Mouse (Mus musculus) E14TG2a.4 (cell line): ENCODE data around the gene Smarce1.

Experiments used
- H3K27me3 ChIP-seq: 2 replicates; pipeline ENCODE4 v1.6.1; 2014; ENCODE audit warnings: low read length, control low read depth; ENCODE audit not compliant: insufficient read depth
- H3K36me3 ChIP-seq: 2 replicates; pipeline ENCODE4 v1.6.1; 2014; ENCODE audit warnings: low read length, control low read depth; ENCODE audit not compliant: insufficient read depth
- H3K4me1 ChIP-seq: replicated peaks from 2 replicates; pipeline ENCODE4 v1.6.1; 2014; ENCODE audit warnings: low read depth, low read length, control low read depth
- H3K4me3 ChIP-seq: replicated peaks from 2 replicates; pipeline ENCODE4 v1.5.1; 2014; ENCODE audit warnings: mild to moderate bottlenecking, low read length
- H3K9me3 ChIP-seq: 2 replicates; pipeline ENCODE4 v1.6.1; 2014; ENCODE audit warnings: low read length, control low read depth
- CTCF ChIP-seq: conservative IDR thresholded peaks from 2 replicates; pipeline ENCODE4 v1.5.1; 2014; ENCODE audit warnings: low read length
- NANOG ChIP-seq: IDR thresholded peaks from 2 replicates; pipeline ENCODE4 v1.6.1; 2014; ENCODE audit warnings: borderline replicate concordance, low read length, mixed read lengths
- POU5F1 ChIP-seq: IDR thresholded peaks from 2 replicates; pipeline ENCODE4 v1.6.1; 2014; ENCODE audit warnings: low read length, borderline replicate concordance

Smarce1 gene

DNA sequence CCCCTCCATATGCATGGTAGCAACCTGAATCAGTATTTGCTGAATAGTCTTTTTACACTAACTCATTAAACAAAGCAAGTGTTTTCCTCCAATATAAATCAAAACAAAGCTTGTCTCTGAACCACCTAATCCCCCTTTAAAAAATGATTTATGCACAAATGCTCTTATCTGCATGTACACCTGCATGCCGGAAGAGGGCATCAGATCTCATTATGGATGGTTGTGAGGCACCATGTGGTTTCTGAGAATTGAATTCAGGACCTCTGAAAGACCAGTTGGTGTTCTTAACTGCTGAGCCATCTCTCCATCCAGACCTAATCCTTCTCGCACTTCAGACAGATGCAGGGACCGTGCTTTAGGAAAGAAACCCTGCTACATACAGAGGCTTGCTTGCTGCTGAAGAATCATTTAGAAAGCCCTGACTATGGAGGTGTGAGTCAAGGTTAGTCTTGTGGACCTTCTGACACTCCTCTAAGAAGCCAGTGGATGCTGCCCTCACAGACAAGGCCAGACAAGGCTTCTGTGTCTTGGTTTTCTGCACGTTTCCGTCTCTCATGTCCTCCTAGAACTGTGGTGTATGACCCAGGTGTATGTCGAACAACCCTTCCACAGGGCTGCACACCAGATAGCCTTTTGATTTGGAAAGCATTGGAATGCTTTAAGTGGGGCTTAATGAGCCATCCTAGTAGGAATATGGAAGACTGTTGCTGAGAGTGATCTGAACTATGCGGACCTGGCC, 13.4 kb downstream of the Smarce1 start:
- peaks cover 94% of the 10 kb centered on the region for H3K36me3 ChIP-seq
- TF ChIP-seq POU5F1 (no peak), NANOG (no peak), CTCF (0 out of 2 replicates have a peak, but pooled peaks have one; percentile 9)

DNA sequence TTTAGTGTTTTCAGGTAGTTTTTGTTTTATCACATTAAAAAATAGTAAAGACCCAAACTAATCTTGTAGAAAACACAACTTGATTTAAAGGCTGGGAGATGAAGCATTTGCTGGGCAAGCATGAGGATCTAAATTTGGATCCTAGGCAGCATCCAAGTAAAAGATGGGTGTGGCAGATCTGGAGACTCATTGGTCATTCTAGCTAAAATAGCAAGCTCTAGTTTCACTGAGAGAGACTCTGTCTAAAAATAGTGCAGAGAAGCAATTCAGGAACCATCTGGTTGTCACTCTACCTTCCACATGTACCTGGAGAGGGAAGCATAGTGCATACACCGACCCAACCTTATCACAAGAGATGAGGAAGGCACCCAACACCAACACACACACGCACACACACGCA, 14.6 kb downstream of the Smarce1 start:
- TF ChIP-seq POU5F1 (no peak), NANOG (no peak), CTCF (no peak)
- no peaks in the 10 kb centered on the region for H3K9me3 ChIP-seq
- peaks cover 23% of the 10 kb centered on the region for H3K4me1 ChIP-seq
- H3K27me3 ChIP-seq, result no peaks in the 10 kb centered on the region
- H3K4me3 ChIP-seq, result no peak overlapping the region
- H3K36me3 ChIP-seq, result peaks cover 96% of the 10 kb centered on the region

More for the DNA sequence above, 13.4 kb downstream of the Smarce1 start:
- Histone ChIP-seq H3K9me3 (no peaks in the 10 kb centered on the region), H3K4me1 (peaks cover 23% of the 10 kb centered on the region), H3K4me3 (no peak overlapping the region), H3K27me3 (no peaks in the 10 kb centered on the region)

DNA sequence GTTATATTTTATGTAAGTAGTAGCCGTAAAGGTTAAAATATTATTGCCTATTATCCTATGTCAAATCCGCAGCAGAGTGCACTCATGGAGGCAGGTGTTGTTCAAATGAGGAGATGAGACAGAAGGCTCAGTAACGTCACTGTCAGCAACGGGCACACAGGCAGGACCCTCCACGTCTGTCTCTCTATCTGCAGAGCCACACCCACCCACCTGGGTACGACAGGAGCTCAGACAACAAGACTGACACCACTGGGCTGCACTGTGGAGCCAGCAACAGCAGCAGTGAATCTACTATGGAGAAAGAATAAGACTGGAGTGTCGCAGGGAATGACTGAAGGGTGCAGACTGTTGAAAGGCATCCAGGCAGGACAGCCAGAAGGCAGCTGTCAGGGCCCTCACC, 18.1 kb downstream of the Smarce1 start:
- no peak for TF ChIP-seq CTCF
- TF ChIP-seq POU5F1, result no peak
- TF ChIP-seq NANOG, result no peak
- peaks cover 81% of the 10 kb centered on the region for H3K36me3 ChIP-seq
- H3K27me3 ChIP-seq, result no peaks in the 10 kb centered on the region
- H3K4me1 ChIP-seq, result peaks cover 14% of the 10 kb centered on the region; the same call in 1 of the 2 replicates
- no peaks in the 10 kb centered on the region for H3K9me3 ChIP-seq
- no peak overlapping the region for H3K4me3 ChIP-seq

DNA sequence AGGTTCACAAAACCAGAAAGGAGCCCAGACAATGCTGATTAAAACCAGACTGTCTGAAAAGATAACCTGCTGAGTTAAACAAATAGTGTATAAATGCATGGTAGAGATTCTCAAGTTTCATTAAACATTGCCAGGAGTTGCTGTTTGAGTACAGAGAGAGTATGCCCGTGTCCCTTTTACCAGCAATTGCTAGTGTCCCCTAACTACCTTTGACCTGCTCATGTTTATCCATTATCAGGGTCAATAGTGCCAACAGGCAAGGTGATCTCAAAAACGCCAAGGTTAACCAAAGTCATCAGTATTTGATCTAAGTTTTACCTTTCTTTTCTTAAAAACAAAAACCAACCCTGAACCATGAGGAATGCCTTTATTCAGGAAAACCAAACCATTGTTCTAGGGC, 18.9 kb downstream of the Smarce1 start:
- Histone ChIP-seq H3K9me3 (no peaks in the 10 kb centered on the region), H3K4me3 (no peak overlapping the region), H3K4me1 (peaks cover 8% of the 10 kb centered on the region), H3K27me3 (no peaks in the 10 kb centered on the region), H3K36me3 (peaks cover 74% of the 10 kb centered on the region)
- TF ChIP-seq CTCF (no peak), NANOG (no peak), POU5F1 (no peak)

GRCm38 (mm10) chr11:99208105-99208669, 22.6 kb downstream of the Smarce1 start:
- H3K4me3 ChIP-seq, result no peak overlapping the region
- peaks cover 6% of the 10 kb centered on the region for H3K4me1 ChIP-seq
- peaks cover 36% of the 10 kb centered on the region for H3K36me3 ChIP-seq
- TF ChIP-seq CTCF, result no peak
- no peak for TF ChIP-seq NANOG
- no peak for TF ChIP-seq POU5F1
- H3K9me3 ChIP-seq, result no peaks in the 10 kb centered on the region
- H3K27me3 ChIP-seq, result no peaks in the 10 kb centered on the region

- peaks cover 6% of the 10 kb centered on the region for H3K4me1 ChIP-seq
- no peaks in the 10 kb centered on the region for H3K27me3 ChIP-seq
- H3K4me3 ChIP-seq, result no peak overlapping the region
- peaks cover 29% of the 10 kb centered on the region for H3K36me3 ChIP-seq
- TF ChIP-seq POU5F1, result no peak
- TF ChIP-seq NANOG, result no peak
- no peak for TF ChIP-seq CTCF
- H3K9me3 ChIP-seq, result no peaks in the 10 kb centered on the region
Observed at GRCm38 (mm10) chr11:99207449-99207848, 23.4 kb downstream of the Smarce1 start.

GRCm38 (mm10) chr11:99206954-99207353, 23.9 kb downstream of the Smarce1 start:
- Histone ChIP-seq H3K9me3 (no peaks in the 10 kb centered on the region), H3K4me1 (peaks cover 6% of the 10 kb centered on the region), H3K4me3 (no peak overlapping the region), H3K27me3 (no peaks in the 10 kb centered on the region), H3K36me3 (peaks cover 24% of the 10 kb centered on the region)
- TF ChIP-seq CTCF (peak; percentile 93), POU5F1 (no peak), NANOG (no peak)

- Histone ChIP-seq H3K9me3 (peaks cover 10% of the 10 kb centered on the region; the same call in 1 of the 2 replicates), H3K27me3 (peaks cover 35% of the 10 kb centered on the region), H3K4me1 (no peaks in the 10 kb centered on the region; the same call in 1 of the 2 replicates), H3K36me3 (no peaks in the 10 kb centered on the region), H3K4me3 (no peak overlapping the region)
- TF ChIP-seq NANOG, result no peak
- TF ChIP-seq POU5F1, result no peak
- TF ChIP-seq CTCF, result peak; percentile 85
Observed at GRCm38 (mm10) chr11:99189154-99189582, 41.6 kb downstream of the Smarce1 start.
